Mouse (Mus musculus) liver, adult (tissue): ENCODE results near the gene Hacl1.

Source experiments
- GATA4 ChIP-seq: IDR thresholded peaks from 2 replicates; pipeline ENCODE4 v1.6.1; 2014; ENCODE audit warnings: mild to moderate bottlenecking, low read length; ENCODE audit not compliant: insufficient replicate concordance

The Hacl1 gene

DNA sequence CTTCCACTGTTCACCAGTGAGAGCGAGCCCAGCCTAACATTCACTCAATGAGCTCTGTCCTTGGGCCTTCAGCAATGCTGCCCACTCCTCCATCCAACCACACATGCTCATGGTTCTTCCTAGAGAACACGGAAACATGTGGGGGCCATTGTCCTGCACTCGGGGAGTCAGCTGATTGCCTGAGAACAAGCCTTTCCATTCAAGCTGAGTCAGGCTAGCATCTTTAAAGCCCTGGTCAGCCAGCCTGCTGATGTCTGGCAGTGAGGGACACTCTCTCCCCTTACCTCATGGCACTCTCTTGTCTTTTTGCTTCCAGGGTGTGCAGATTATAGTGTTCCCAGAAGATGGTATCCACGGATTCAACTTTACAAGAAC lies 24.5 kb upstream of the Hacl1 start:
- no peak for TF ChIP-seq GATA4

DNA sequence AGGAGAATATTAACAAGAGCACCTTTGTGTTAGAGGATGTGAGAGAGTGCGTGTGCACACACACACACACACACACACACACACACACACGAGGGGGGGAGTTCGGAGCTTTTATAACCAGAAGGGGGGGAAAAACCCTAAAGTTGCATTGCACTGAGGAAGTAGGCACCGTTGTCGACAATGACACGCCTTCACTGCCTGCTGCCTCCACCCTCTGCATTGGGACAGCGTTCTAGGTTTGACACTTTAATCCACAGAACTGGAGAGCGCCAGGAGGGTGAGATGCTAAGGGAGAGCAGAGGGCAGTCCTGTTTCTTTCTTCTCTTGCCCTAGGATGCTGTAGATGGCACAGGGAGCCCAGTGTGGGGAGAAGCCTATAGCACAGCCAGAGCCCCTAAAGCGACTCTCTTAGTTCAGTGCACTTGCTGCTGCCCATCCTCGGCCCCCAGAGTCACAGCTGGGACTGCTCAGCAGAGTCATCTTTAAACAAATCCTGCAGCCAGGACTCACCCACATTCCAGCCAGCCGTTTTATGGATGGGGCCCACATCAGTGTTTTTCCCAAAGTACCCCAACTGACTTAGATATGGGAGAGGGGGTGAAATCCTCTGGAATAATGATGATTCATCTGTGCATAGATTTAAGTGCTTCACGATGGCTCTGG lies 23.9 kb upstream of the Hacl1 start:
- TF ChIP-seq GATA4, result no peak

DNA sequence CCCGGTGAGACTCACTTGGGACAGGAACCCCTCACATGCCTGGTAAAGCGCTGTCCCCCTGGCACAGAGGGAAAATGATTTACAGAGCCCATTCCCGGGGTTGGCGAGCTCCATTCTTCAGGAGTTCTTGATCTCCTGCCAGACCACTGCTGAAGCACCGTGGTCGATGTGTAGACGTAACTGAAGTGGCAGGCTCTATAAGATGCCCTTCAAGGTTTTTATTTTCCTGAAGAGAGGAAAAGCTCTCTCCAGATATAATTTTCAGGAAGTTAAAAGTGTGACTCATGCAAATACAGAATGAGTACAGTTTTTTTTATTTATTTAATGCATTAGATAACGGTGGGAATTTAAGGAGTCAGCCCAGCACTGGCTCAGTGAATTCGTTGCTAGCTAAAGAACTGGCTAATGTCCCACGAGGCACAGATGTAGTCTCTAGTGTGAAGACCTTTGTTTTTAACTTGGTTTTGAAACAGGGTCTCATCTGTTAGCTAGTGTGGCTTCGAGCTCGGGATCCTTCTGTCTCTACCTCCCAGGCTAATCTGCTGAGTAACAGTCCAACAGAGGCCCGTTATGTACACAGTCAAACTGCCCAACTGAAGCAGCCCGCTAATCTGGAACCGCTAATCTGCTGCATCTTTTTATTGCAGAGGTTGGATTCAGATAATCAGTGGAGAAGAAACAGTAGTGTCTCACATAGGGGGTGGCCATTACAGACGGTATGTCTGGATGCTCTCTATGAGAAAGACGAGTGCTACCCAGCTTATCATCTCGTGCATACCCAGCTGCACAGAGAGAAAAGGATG lies 23.2 kb upstream of the Hacl1 start:
- no peak for TF ChIP-seq GATA4

DNA sequence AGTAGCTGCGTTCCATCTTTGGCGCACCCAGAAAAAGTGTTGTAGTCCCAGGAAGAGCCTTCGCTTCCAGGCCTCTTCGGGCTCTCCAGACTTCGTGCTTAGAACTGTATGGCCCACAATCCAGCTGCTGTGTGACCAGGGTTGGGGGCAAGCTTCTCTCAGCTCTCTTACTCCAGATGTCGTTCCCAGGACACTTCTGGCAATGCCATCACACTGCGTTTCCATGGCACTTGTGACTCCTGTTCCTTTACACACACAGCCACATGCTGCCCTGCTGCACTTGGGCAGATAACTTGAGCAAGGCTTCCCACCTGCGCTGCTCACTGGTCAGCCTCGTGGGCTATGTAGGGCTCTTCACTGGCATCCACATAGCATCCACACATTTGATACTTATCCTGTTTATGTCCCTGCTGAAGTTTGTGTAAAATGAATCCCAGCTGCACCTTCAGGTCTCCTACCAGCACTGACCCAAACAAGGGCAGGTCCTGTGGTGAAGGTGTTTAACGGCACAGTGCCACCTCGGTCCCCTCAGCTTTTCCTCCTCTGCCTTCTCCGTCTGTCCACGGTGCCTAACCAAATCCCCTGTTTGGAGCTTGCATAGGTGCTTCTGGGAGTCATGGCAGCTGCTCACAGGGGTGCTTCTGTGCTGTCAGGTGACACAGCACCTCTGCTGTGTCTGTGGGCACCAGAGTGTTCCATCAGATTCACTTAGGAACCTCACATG lies 22.5 kb upstream of the Hacl1 start:
- no peak for TF ChIP-seq GATA4

DNA sequence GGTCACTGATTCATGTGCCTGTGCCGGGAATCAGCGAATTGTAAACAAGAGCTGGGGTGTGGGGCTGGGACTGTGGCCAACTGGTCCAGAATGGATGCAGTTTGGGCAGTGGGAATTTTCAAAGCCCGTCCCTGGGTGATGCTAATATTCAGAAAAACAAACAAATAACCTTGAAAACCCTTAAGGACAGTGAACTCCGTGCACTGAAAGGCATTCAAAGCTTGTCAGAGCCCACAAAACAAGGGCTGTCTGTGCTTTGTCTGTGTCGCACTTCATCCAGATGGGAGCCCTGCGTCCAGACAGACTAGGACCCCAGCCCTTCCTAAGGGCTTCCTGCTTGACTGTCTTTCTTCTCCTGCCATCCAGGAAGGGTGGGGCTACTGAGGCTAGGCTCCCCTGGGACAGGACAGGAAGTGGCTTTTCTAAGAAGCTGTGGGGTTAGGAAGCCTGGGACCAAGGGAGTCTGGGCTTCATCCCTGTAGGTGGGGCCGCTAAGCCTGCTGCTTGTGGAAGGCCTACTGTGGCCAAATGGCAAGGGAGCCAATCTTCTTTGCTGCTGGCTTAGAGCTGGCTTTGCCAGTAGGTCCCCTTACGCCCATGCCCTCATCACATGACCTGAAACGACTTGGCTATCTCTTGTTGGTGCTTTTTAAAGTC lies 21.6 kb upstream of the Hacl1 start:
- TF ChIP-seq GATA4, result no peak

DNA sequence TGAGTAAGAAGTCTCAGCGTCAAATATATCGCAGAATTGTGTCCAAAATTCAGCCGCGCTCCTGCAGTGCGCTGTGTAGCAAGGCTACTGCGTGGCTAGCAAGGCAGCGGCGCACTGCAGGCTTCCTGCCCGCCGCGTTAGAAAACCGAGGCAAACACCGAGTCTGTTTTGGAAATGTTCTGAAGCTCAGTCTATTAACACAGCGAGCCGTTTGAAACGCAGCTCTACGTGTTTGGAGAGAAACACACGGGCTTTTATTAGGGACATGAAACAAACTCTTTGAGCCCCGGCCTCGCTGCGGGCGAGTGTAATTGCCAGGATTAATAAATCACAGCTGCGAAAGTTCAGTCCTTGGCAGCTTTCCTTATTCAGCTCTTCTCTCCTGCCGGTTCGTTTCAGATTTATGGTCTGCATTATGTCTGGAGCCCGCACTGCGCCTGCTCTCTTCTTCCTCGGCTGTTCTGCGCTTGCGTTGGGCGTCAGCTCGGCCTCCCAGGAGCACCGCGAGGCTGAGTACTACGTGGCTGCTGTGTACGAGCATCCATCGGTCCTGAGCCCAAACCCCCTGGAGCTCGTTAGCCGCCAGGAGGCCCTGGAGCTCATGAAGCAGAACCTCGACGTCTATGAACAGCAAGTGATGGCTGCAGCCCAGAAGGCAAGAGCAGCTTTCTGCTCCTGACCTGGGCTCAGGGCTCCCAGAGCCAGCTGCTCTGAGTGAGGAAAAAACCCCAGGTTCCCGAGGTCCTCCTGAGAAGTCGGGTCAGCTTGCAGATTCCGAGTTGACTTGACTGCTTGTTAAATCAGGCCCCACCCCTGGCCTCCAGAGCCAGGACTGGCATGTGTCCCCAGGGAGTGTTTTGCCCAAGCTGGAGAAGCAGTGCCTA lies 20.8 kb upstream of the Hacl1 start:
- no peak for TF ChIP-seq GATA4

DNA sequence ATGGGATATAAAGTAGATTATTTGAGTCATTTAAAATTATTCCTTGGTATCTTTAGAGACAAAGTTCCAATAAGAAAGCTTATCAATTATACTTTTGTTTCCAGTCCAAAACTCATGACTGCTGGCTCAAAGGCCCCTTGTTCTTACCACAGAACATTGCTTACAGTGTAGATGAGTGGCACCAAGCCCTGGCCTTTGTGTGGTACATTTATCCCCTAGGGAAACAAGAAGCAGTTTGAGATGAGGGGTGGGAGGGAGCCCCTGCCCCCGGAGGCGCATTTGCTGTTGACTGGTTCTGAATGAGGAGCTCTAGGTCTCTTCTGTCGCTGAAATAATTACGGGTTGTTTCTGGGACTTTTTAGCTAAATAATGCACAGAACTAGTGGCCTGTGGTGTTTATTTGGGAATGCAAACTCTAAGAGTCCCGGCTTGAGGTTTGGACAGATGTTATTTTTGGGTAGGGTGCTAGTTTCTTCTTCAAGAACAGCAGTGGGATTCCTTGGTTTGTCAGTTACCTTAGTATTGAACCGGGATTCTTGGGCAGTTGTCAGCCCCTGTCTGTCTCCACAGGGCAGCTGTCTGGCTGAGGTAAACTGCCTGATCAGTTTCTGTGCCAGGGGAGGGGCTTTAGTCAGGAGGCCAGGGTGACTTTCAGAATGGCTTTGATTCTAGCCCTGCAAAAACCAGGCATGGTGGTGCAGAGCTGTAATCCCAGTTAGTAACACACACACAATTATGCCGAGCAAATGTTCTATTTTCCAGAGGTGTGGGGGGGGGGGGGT lies 19.4 kb upstream of the Hacl1 start:
- TF ChIP-seq GATA4, result no peak

DNA sequence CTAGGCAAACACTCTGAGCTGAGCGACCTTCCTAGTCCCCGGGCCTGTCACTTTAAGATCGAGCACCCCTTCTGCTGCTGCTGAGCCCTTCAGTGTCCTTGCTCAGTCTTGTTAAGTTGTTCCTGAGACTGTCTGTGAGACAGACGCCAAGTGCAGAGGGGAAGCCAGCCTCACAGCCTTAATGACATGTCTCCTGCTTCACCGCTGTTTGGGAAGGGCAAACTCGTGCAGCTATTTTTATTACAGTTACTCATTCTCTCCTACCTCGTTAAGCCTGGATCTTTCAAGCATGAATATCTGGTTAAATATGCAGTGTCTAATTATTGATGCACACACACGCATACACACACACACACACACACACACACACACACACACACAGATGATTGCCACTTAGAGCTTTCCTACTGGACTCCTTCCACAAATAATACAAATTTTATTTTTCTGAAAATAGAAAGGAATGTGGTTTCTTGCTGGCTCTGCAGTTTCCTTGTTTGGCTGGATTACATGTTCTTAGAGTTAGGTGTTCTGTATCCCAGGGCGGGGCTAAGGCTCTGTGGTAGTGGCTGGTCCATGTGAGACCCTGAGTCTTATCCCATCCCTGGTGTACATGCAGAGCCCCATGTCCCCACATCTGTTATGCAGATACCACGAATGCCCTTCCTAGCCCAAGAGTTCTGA lies 18.6 kb upstream of the Hacl1 start:
- TF ChIP-seq GATA4, result no peak

DNA sequence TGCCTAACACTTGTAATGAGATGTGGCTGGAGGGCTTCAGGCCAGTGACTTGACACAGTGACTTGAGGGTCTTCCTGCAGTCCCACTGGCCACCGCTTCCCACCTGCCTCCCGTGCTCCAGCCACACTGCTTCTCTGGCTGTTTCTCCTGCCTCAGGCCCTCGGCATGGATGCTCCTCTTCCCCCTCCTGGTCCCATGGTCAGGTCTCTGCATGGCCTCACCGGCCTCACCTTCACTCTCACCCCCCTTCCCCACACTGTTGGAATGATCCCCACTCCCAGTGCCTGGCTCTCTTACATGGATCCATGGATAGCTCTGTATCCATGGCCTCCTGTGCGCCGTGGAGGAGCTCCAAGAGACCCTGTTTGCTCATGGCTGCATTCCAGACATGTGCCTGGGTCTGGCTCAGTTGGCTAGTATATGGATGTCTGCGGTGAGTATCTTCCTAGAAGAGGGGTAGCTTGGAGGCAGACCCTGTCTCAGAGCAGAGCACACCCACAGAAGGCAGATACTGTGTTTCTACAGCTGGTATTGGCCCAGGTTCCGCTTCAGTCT lies 17.1 kb upstream of the Hacl1 start:
- TF ChIP-seq GATA4, result no peak

DNA sequence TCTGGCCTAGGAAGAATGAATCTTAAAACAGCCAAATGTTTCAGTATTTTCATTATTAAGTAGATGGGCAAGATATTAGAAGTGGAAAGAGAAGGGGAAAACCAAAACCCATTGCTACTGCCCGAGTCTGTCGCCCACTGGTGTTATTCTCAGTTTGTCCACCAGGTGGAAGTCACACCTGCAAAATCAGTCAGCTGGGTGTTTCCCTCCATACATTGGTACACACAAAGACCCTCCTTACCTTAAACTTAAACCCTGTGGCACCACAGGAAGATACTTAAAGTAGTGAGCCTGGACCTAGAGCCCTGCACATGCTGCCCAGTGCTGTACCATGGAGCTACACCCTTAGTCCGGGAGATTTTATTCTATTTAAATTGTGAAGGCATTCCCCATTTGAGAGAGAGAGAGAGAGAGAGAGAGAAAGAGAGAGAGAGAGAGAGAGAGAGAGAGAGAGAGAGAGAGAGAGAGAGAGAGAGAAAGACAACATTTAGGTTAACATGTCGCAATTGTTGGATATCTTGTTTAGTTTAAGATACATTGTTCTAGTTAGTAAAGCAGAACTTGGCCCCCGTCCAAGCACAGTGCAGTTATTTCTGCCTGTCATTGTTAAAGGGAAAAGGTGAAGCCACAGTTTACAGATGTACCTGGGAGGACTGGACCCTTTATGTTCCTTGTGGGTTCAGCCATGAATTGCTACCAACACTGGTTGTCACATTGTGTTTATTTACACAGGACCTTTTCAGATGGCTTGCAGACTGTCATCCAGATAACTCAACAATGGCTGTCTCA lies 16.0 kb upstream of the Hacl1 start:
- TF ChIP-seq GATA4, result no peak

DNA sequence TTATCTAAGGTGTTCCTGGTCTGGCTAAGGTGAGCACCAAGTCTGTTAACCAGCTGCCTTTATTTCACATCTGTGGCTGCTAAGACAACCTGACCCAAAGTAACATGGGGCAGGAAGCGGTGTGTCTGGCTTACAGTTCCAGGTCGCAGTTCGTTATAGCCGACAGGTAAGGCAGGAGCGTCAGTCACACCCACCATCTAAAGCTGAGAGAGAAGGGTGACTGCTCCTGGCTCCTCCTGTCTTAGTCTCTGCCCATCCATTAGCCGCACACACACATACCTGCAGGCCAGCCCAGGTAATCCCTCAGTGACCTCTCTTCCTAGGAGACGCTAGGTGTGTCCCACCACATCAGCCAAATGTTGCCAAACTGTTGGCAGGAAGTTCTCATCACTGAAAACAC lies 15.3 kb upstream of the Hacl1 start:
- TF ChIP-seq GATA4, result no peak

DNA sequence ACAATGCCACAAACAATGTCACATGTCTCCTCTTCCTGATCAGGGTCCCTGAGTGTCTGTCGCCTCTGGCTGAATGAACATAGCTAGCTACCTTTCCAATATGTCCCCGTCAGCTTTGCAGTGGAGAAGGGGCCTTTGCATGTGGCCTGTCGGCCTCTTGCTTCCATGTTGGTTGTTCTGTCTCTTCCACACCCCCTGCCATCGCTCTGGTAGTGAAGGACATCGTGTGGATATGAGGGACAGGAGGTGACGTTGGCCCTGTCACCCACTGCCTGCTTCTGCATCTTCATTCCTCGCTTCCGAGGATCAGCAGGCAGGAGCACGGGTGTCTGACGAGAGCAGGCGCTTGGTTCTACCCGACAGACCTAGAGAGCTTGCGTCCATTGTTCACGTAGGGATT lies 14.3 kb upstream of the Hacl1 start:
- TF ChIP-seq GATA4, result no peak
